Mouse (Mus musculus): ENCODE results near the gene Myh15.

DNA sequence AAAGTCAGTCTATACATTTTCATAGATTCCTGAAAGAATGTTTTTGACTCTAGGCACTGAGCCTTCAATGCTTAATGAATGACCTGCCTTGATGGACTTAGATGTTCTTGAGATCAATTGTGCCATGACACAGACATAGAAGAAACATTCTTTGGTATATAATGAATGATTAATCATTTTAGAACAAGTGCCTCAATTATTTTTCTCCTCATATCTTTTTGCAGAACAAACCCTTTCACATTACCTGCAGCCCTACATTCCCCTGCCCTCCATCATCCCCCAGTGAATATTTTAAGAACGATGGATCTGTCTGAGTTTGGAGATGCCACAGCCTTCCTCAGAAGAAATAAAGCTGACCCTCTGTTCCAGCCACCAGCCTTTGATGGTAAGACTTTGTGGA lies at the start of gene Myh15:
- no peak for TF ChIP-seq POLR2A (IDR thresholded peaks at IDR 0.05; ENCODE audit: extremely low read depth, insufficient read depth, low read length)
- no peak for TF ChIP-seq CTCF (IDR thresholded peaks at IDR 0.05; ENCODE audit: low read depth, low read length)

All from liver, adult 2 months (tissue).